Mouse (Mus musculus) cerebral cortex, adult 2 months (tissue): ENCODE measurements around the gene Olfr1118.

ENCODE experiments used
- WGBS: fragments of 180-500 bp; shearing (Covaris S2); methylation state at CpG from one replicate; pipeline ENCODE4 v1.1.7; 2018; 5-methylcytosine and 5-hydroxymethylcytosine counted together

The Olfr1118 gene

DNA sequence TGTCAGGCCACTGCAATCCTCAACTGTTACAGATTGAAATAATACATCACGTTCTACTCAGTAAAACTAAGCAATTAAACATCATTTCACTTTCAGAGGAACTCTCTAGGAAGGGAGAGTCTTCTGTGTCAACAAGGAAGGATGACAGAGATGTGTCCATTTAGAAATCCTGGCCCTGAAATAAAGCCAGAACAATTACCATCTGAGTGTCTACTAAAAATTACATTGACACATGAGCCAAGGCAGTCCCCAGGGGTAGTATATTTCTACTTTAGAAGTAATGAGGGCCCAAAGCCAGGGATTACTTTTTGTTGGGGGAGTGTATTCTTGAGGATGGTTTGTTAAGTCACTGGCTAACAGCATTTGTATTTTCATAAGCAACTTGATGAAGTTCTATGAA is at the start of gene Olfr1118:
TSS of gene Olfr1118 (plus strand) at position 301 of the 400 bp plus-strand sequence.
- 74% methylated on average over 1 of the region's 1 CpGs for WGBS

DNA sequence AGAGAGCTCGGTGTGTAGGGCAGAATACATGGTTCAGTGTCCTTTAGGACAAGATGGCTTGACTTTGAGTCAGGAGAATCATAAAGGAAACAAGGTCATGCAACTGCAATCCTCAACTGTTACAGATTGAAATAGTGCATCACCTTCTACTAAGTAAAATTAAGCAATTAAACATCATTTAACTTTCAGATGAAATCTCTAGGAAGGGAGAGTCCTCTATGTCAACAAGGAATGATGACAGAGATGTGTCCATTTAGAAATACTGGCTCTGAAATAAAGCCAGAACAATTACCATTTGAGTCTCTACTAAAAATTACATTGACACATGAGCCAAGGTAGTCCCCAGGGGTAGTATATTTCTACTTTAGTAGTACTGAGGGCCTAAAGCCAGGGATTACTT is 40.1 kb upstream of the Olfr1118 start, which contains the start of gene Olfr1116:
TSS of gene Olfr1116 (plus strand) at position 301 of the 400 bp plus-strand sequence.
- WGBS: 76% methylated on average over 1 of the region's 1 CpGs

DNA sequence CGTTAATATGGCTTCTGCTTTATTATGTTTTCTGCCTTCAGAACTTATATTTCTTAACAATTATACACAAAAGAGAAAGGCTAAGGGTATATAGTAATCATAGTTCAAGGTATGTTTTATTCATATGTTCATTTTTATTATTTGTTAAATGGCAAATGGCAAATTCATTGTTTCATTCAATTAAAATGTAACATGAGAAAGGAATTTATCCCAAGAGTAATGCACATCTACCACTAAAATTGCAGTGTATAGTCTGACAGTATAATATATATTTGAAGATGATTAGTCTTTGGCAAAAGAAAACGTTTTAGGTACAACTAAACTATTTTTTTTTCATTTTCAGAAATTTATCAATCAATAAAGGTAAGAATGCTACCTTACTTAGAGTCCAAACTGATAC is 47.1 kb downstream of the Olfr1118 start, which contains the start of gene Olfr1120:
TSS of gene Olfr1120 (plus strand) at position 301 of the 400 bp plus-strand sequence.
- 57% methylated on average over 2 of the region's 2 CpGs for WGBS

GRCm38 (mm10) chr2:87360121-87360520 is 52.7 kb downstream of the Olfr1118 start:
- WGBS: 91% methylated on average over 2 of the region's 2 CpGs
